Mouse (Mus musculus) embryo, embryonic 10.5 days (tissue): Measurements from ENCODE around the gene Hrct1.

Experiments
- DNase-seq: peaks from one replicate; pipeline ENCODE4 v3.0.0-alpha.2; 2015; ENCODE audit warnings: low spot score

Gene Hrct1

GRCm38 (mm10) chr4:43726995-43727394, at the start of gene Hrct1:
Gene Hrct1 (plus strand): TSS chr4:43727188.
- DNase-seq: no peak

DNA sequence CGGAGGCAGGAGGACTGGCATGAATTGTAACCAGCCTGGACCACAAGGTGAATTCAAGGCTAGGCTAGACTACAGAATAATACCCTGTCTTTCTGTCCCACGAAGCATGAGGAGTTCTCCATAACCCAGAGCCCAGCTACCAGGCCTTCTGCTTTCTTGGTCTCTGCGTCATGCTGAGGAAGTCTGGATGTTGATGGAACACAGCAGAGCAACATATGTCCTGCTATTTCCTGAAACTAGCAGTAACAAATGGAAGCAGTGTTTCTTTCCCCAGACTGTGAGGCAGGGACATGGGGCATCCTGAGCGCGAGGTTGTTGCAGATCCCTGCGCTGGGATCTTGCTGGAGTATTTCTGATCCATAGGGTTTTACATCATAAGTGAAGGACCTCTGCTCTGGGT, 48.4 kb upstream of the Hrct1 start:
- no peak for DNase-seq

GRCm38 (mm10) chr4:43679416-43680043, 47.5 kb upstream of the Hrct1 start:
- DNase-seq: no peak

GRCm38 (mm10) chr4:43690021-43690420, 37.0 kb upstream of the Hrct1 start:
- DNase-seq: no peak

GRCm38 (mm10) chr4:43691026-43691425, 36.0 kb upstream of the Hrct1 start:
- DNase-seq: no peak

DNA sequence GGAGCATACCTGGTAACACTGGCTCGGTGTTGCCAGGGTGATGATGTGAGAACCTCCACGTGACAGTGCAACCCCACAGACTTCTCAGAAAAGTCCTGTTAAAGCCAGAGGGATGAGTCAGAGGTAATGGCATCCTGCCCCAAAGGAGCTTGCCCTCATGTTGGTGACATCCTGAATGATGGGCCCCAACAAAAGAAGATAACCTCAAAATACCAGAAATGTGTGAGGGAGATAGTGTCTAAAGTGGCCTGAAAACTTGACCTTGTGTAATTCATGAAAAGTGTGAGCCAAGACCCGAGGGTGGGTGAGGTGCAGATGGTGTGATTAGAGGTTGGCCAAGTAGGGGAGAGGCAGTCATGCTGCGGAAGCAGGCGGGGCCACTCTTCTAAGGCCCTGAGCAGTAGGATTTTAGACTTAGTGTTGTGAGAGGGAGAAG, 33.2 kb upstream of the Hrct1 start:
- no peak for DNase-seq

- DNase-seq: no peak
Measured at GRCm38 (mm10) chr4:43694439-43695248, 32.3 kb upstream of the Hrct1 start.

GRCm38 (mm10) chr4:43695249-43695671, 31.7 kb upstream of the Hrct1 start:
- DNase-seq: no peak

- DNase-seq: no peak
Measured at GRCm38 (mm10) chr4:43696561-43696960, 30.4 kb upstream of the Hrct1 start.

GRCm38 (mm10) chr4:43700707-43701106, 26.3 kb upstream of the Hrct1 start, which contains the start of gene Olfr70:
Gene Olfr70 (minus strand): TSS chr4:43700807.
- DNase-seq: no peak

DNA sequence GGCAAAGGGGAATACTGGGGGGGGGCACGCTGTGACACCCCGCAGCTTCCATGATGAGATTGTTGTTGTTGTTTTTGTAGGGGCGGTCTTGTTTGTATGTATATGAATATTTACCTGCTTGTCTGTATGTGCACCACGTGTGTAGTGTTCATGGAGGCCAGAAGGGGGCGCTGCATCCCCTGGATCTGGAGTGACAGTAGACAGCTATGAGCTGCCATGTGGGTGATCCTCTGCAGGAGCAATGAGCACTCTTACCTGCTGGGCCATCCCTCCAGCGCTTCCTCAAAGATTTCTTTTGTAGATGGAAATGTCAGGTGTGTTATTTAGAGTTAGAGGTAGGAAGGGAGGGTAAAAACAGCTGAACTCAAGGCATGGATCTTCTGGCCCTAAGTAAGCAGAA, 23.5 kb upstream of the Hrct1 start:
- DNase-seq: no peak

- no peak for DNase-seq
Measured at GRCm38 (mm10) chr4:43703851-43704250, 23.1 kb upstream of the Hrct1 start.

GRCm38 (mm10) chr4:43705991-43706390, 21.0 kb upstream of the Hrct1 start:
- DNase-seq: no peak

DNA sequence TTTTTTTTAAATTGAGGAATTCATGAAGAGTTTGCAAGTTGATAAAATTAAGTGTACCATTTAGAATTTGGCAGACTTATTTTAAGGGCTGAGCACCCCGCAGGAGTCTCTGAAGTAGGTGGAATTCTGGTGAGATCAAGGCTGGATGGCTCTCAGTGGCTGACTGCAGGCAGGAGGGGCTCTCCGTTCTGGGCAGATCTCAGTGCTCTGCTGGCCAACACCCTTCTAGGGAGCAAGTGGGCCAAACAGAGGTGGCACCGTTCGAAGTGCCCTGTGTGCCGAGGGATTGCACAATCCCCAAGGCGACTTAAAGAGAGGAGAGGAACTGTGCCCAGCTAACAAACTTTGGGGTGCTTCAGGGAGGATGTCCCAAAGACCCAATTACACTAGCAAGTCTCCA, 17.1 kb upstream of the Hrct1 start, which contains the start of gene Olfr71:
TSS of gene Olfr71 (minus strand) at position 387 of the 400 bp plus-strand sequence.
- no peak for DNase-seq

DNA sequence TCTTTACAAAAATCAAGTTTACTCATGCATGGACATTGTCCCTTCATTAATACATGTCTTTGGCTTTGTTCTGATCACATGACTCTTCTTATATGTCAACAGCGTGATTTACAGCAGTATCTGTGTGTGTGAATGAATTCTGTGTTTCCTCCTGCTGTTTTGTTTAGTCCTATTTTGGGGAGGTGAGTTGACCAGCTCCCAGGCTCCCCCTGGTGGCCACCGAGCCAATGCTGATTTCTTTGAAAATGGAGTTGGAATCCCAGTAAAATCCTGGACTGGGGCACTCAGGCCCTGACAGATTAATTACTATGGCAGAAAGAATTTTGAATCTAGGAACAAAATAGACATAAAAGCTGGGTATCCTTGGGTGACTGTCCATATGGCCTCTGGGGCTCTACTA, 15.2 kb upstream of the Hrct1 start:
- DNase-seq: peak; percentile 83

- no peak for DNase-seq
Measured at GRCm38 (mm10) chr4:43713652-43714219, 13.3 kb upstream of the Hrct1 start.

GRCm38 (mm10) chr4:43720491-43721228, 6.3 kb upstream of the Hrct1 start:
- no peak for DNase-seq

DNA sequence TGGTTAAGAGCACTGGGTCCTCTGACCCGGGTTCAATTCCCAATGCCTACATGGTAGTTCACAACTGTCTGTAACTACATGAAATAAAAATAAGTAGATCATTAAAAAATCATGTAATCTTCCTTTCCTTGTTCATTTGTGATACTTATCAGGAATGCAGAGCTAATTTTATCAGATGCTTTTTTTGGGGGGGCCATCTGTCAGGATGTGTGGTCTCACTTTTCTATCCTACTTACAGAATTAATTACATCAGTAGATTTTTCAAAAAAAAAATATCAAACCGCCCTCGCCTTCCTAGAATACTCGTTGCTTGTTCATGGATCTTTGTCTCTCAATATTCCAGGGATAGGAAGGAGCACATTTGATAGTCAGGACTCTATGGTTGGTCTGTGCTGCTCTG, 4.8 kb upstream of the Hrct1 start:
- no peak for DNase-seq

DNA sequence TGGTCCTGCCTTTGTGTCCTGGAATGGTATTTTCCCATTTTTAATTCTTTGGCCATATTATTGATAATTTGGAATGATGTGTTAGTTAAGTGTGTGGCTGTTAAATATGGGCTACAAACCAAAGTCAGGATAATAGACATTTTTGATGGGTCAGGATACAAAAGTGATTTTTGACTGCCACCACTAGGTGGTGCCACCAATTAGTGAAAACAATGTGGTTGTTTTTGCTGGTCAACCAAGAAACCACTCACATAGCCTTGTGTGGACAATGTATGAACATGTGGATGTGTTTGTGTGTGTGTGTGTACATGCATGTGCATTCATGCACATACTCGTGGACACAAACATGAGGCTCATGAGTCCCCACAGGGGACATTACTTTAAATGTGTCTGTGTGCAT, 2.2 kb upstream of the Hrct1 start:
- peak; percentile 77 for DNase-seq

DNA sequence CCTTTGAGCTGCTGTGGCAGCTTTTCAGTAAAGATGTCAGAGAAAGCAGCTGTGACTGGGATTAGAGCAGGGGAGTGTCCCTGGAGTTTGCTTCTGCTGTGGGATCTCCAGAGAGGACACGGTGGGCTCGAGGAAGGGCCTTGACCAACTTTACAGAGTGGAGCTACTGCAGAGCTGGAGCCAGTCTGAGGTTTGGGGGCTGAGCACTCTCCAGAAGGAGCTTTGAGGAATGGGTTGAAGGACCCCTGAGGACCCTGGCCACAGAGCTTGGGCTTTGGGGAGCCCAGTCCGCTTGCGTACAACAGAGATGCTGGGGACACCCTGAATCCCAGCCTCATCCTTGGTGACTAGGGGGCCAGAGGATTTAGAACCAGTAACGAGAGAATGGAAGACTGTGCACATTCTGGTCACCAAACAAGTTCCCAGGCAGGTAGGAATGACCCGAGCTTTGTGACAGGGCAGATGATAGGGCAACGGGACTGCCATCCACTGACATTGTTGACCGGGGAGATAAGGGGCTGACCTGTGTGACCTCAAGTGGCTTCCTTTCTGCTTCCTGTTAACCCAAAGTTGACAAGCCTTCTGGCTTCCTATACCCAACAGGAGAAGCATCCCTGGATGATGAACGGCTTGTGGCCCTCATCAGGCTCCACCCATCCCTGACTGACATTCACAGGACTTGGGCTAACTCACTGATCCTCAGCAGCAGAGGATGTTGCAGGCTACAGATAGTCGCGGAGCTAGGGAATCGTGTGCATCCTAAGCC, 577 bp upstream of the Hrct1 start:
- no peak for DNase-seq

DNA sequence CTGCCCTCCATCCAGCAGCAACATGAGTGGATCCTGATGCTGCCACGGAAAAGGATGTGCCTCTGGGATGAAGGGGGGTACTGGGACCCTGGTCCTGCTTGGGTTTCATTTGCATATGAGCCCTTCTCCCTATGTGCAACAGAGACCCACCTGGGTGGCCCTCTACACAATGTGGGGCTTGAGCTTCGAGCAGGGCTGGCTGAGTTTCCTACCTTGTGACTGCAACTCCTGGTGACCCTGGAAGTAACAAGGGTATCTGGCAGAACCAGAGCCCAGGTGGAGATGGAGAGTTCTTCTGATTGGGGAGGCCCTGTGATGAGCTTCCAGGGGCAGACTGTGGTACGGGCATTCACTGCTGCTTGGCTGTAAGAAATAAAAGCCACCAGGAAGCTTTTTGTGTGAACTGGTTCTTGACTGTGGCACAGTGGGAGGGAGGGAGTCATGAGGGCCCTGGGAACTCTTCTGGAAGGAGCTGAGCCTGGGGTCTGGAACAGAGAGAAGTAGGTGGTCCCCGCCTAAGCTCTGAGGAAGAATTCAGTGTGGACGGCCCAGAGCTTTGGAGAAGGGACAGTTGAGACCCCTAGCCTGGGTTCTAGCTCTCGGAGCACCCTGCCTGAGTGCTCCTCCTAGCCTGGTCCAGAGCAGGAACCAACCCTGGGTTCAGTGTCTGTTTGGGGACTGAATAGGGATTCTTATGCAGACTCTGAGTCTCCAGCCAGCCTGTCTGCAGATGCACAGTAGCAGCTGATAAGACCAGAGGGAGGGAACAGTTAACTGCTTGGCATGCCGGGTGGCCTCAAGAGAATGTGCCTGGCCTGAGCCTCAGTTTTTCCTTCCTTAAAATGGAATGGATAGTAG, 959 bp downstream of the Hrct1 start:
- DNase-seq: no peak
